In genomic region chr7:110796367-110797051, GRCm38 (mm10) we compare ENCODE assay signal across 11 mouse cellular contexts. TPM values are rescaled to one million over a fixed set of nuclear protein-coding genes. Genes with fewer than 3 reads are reported as not detected.
DNase-seq lines count a peak whose midpoint lies in the region; ATAC-seq and TF ChIP-seq lines count a peak whose summit lies in the region.
"Had no signal": no experiment of that assay in that cellular context is flagged by ENCODE, and none has a peak within 500 bp of the region (broad histone marks: within the 10 kb centered on the region; RNA-seq: fewer than 3 reads in every experiment).

No protein-coding gene starts in this region.

- H3K9ac ChIP-seq in lung, postnatal 0 days (replicated peaks; ENCODE audit: low read depth): no peak overlapping the region
- H3K9ac ChIP-seq in kidney, embryonic 16.5 days (replicated peaks; ENCODE audit: low read length): no peak overlapping the region
- H3K9ac ChIP-seq: neural tube, embryonic 12.5 days had no signal

- no peak overlapping the region for H3K27ac ChIP-seq in lung, postnatal 0 days (ENCODE audit: low read length)
- H3K27ac ChIP-seq in kidney, embryonic 16.5 days (ENCODE audit: low read length): no peak overlapping the region
- H3K27ac ChIP-seq: heart, adult 2 months; kidney, postnatal 0 days; neural tube, embryonic 12.5 days had no signal

- H3K36me3 ChIP-seq in lung, postnatal 0 days (ENCODE audit: insufficient read depth, low read length): no peaks in the 10 kb centered on the region
- no peaks in the 10 kb centered on the region for H3K36me3 ChIP-seq in myocyte (ENCODE audit: control insufficient read depth, insufficient read depth)
- H3K36me3 ChIP-seq in kidney, embryonic 16.5 days (ENCODE audit: insufficient read depth, low read length): no peaks in the 10 kb centered on the region
- H3K36me3 ChIP-seq: neural tube, embryonic 12.5 days had no signal

- peak; percentile 44 for ATAC-seq in lung, postnatal 0 days
- ATAC-seq in granulocyte monocyte progenitor cell, adult 5-6 weeks (replicated peaks; ENCODE audit: poor library complexity, severe bottlenecking): peak; percentile 94
- ATAC-seq in kidney, embryonic 16.5 days (ENCODE audit: low FRiP score, low TSS enrichment): no peak

- DNase-seq in lung, postnatal 0 days (ENCODE audit: low spot score): peak; percentile 59
- no peak for DNase-seq in lung, postnatal 10 days
- peak; percentile 65 to 77 for DNase-seq in thymus, postnatal 36 days
- DNase-seq in right cerebral cortex, adult 2 months (ENCODE audit: low spot score in 2 of 2): no peak
- no peak for DNase-seq in ovary, postnatal 14 days (ENCODE audit: low spot score)

- 65% methylated on average over 12 of the region's 12 CpGs for WGBS in lung, postnatal 0 days
- 63% methylated on average over 12 of the region's 12 CpGs for WGBS in kidney, embryonic 16.5 days

- H3ac ChIP-seq in myocyte (ENCODE audit: control insufficient read depth, insufficient read length): no peak overlapping the region

- no peaks in the 10 kb centered on the region for H3K79me2 ChIP-seq in myocyte (ENCODE audit: control insufficient read depth, insufficient read depth)

- H3K4me1 ChIP-seq in lung, postnatal 0 days (ENCODE audit: insufficient read depth, low read depth, low read length): no peaks in the 10 kb centered on the region
- H3K4me1 ChIP-seq in kidney, embryonic 16.5 days (ENCODE audit: insufficient read depth, low read length): peaks cover 16% of the 10 kb centered on the region
- H3K4me1 ChIP-seq: neural tube, embryonic 12.5 days had no signal

- H3K4me2 ChIP-seq in lung, postnatal 0 days (replicated peaks; ENCODE audit: low read depth, low read length): no peak overlapping the region
- peak overlapping the region; percentile 43 for H3K4me2 ChIP-seq in myocyte (ENCODE audit: low read depth)
- no peak overlapping the region for H3K4me2 ChIP-seq in kidney, embryonic 16.5 days (replicated peaks; ENCODE audit: low read depth, low read length)
- H3K4me2 ChIP-seq: neural tube, embryonic 12.5 days had no signal

- H3K27me3 ChIP-seq in lung, postnatal 0 days (replicated peaks; ENCODE audit: insufficient read depth, low read length): no peaks in the 10 kb centered on the region
- no peaks in the 10 kb centered on the region for H3K27me3 ChIP-seq in myocyte (ENCODE audit: control insufficient read depth, insufficient read depth, insufficient read length)
- no peaks in the 10 kb centered on the region for H3K27me3 ChIP-seq in kidney, embryonic 16.5 days (ENCODE audit: insufficient read depth, low read length)
- H3K27me3 ChIP-seq: neural tube, embryonic 12.5 days had no signal

- TF ChIP-seq POLR2A in myocyte (IDR thresholded peaks at IDR 0.05; ENCODE audit: insufficient read length, low read depth): no peak

- no peaks in the 10 kb centered on the region for H3K9me3 ChIP-seq in lung, postnatal 0 days (ENCODE audit: low read length)
- no peaks in the 10 kb centered on the region for H3K9me3 ChIP-seq in kidney, embryonic 16.5 days (ENCODE audit: low read length)
- H3K9me3 ChIP-seq: neural tube, embryonic 12.5 days had no signal

- TF ChIP-seq CTCF in lung, postnatal 0 days (IDR thresholded peaks at IDR 0.05): no peak

- H3K4me3 ChIP-seq in lung, postnatal 0 days (ENCODE audit: low read depth, low read length): no peak overlapping the region
- H3K4me3 ChIP-seq in myocyte: no peak overlapping the region
- no peak overlapping the region for H3K4me3 ChIP-seq in kidney, embryonic 16.5 days (ENCODE audit: low read length)
- H3K4me3 ChIP-seq: heart, adult 2 months; neural tube, embryonic 12.5 days had no signal

- no peak for TF ChIP-seq EP300 in lung, postnatal 0 days (IDR thresholded peaks at IDR 0.05)

TF ChIP-seq in myocyte, 11 proteins besides CTCF, POLR2A, EP300 and RAD21:
- TF ChIP-seq MYOG (IDR thresholded peaks at IDR 0.05; ENCODE audit: control insufficient read depth in 1 of 3, insufficient read depth in 1 of 3, insufficient read length in 2 of 3, low read depth in 2 of 3): peak in 2 of 3 experiments; percentile 34 to 74
- TF ChIP-seq E2F4 (IDR thresholded peaks at IDR 0.05; ENCODE audit: insufficient read depth): no peak
- TF ChIP-seq SRF (IDR thresholded peaks at IDR 0.05; ENCODE audit: control insufficient read depth, insufficient read length, low read depth): peak; percentile 52
- TF ChIP-seq MYOD1 (IDR thresholded peaks at IDR 0.05; ENCODE audit: control insufficient read depth in 1 of 3, insufficient read length in 2 of 3, low read depth in 2 of 3): peak in 2 of 3 experiments; percentile 29 to 73
TF ChIP-seq in myocyte: peak in this region for 3.

RNA-seq across cellular contexts. Expression of gene Ampd3, which starts 28.5 kb away (rescaled TPM):
- polyA plus RNA-seq in lung, postnatal 0 days (2015; fragmentation: Nextera tagmentation; extraction: Ambion mirVana): 5.0 and 5.2 TPM in 2 replicates
- total RNA-seq in granulocyte monocyte progenitor cell, adult 5-6 weeks (2014; fragmentation: Nextera tagmentation): 3.5 and 6.2 TPM in 2 replicates
- 1.4 and 2.1 TPM in 2 replicates for total RNA-seq in granulocyte monocyte progenitor cell, adult 5-6 weeks (2017)
- polyA plus RNA-seq in myocyte (2012; fragmentation: generic; extraction: Trizol): 8.2 TPM
- polyA plus RNA-seq in kidney, embryonic 16.5 days (2015; fragmentation: Nextera tagmentation; extraction: Ambion mirVana): 8.8 and 10.1 TPM in 2 replicates

RNA-seq across cellular contexts. Expression of gene Rnf141, which starts 47.7 kb away (rescaled TPM):
- polyA plus RNA-seq in lung, postnatal 0 days (2015; fragmentation: Nextera tagmentation; extraction: Ambion mirVana): 31.6 and 33.8 TPM in 2 replicates
- 19.0 and 33.8 TPM in 2 replicates for total RNA-seq in granulocyte monocyte progenitor cell, adult 5-6 weeks (2014; fragmentation: Nextera tagmentation)
- 40.7 and 47.4 TPM in 2 replicates for total RNA-seq in granulocyte monocyte progenitor cell, adult 5-6 weeks (2017)
- 12.3 TPM for polyA plus RNA-seq in myocyte (2012; fragmentation: generic; extraction: Trizol)
- 30.3 and 32.2 TPM in 2 replicates for polyA plus RNA-seq in kidney, embryonic 16.5 days (2015; fragmentation: Nextera tagmentation; extraction: Ambion mirVana)

Comparison
In these comparisons a context has a peak if more than half of its experiments do, and no peak if none do; other contexts are left out.
1. DNase-seq: peak in lung, postnatal 0 days (single experiment) and thymus, postnatal 36 days (2 of 2); none in lung, postnatal 10 days (single experiment), right cerebral cortex, adult 2 months (0 of 2) and ovary, postnatal 14 days (single experiment).